Mouse (Mus musculus) liver, embryonic 11.5 days (tissue): ENCODE measurements at regions not wholly inside any gene's neighbourhood (a gene's known extent, or its start where the extent isn't known, plus 50 kb on each side); places are given as distances from the start of the nearest gene placed in this dataset.

Experiments used
- ATAC-seq: fragments of 200-750 bp; cut with Nextera tagmentation; replicated peaks from 2 replicates; pipeline ENCODE4 v1.8.0; 2017; ENCODE audit warnings: moderate number of reproducible peaks, mild to moderate bottlenecking, moderate TSS enrichment, moderate library complexity; ENCODE audit not compliant: low FRiP score
- DNase-seq: peaks from one replicate; pipeline ENCODE4 v3.0.0-alpha.2; 2017; ENCODE audit warnings: low spot score
- H3K27ac ChIP-seq: fragments of 300-500 bp; sonication (generic); 2 replicates; pipeline ENCODE4 v1.5.1; 2014; ENCODE audit warnings: mild to moderate bottlenecking, low read depth, low read length, control low read depth
- H3K27me3 ChIP-seq: fragments of 300-500 bp; sonication (generic); replicated peaks from 2 replicates; pipeline ENCODE4 v1.6.1; 2014; ENCODE audit warnings: low read length, mixed read lengths; ENCODE audit not compliant: control insufficient read depth, insufficient read depth
- H3K36me3 ChIP-seq: fragments of 300-500 bp; sonication (generic); 2 replicates; pipeline ENCODE4 v1.6.1; 2014; ENCODE audit warnings: mild to moderate bottlenecking, low read length, moderate library complexity, mixed read lengths; ENCODE audit not compliant: control insufficient read depth, insufficient read depth
- H3K4me1 ChIP-seq: fragments of 300-500 bp; sonication (generic); replicated peaks from 2 replicates; pipeline ENCODE4 v1.6.1; 2014; ENCODE audit warnings: low read length, mixed read lengths; ENCODE audit not compliant: control insufficient read depth, insufficient read depth
- H3K4me2 ChIP-seq: fragments of 300-500 bp; sonication (generic); 2 replicates; pipeline ENCODE4 v1.6.1; 2014; ENCODE audit warnings: mild to moderate bottlenecking, control low read depth, moderate library complexity
- H3K4me3 ChIP-seq: fragments of 300-500 bp; sonication (generic); 2 replicates; pipeline ENCODE4 v1.5.1; 2014; ENCODE audit warnings: low read depth, low read length, control low read depth
- H3K9ac ChIP-seq: fragments of 300-500 bp; sonication (generic); 2 replicates; pipeline ENCODE4 v1.6.1; 2014; ENCODE audit warnings: low read depth, low read length, control low read depth
- H3K9me3 ChIP-seq: fragments of 300-500 bp; sonication (generic); 2 replicates; pipeline ENCODE4 v1.6.1; 2016; ENCODE audit warnings: low read length, inconsistent platforms, mixed read lengths; ENCODE audit not compliant: control insufficient read depth
- WGBS: fragments of 180-500 bp; shearing (Covaris S2); extraction: QIAGEN DNeasy Blood & Tissue Kit; methylation state at CpG from one replicate; pipeline ENCODE4 v1.1.7; 2014; 5-methylcytosine and 5-hydroxymethylcytosine counted together

GRCm38 (mm10) chr11:113142816-113143215 is 360.8 kb downstream of the Sox9 start:
- DNase-seq (no peak), ATAC-seq (no peak)
- H3K4me3 ChIP-seq, result no peak overlapping the region
- H3K36me3 ChIP-seq, result no peaks in the 10 kb centered on the region
- no peaks in the 10 kb centered on the region for H3K9me3 ChIP-seq
- H3K27ac ChIP-seq, result no peak overlapping the region
- WGBS, result 32% methylated on average over 1 of the region's 1 CpGs
- H3K27me3 ChIP-seq, result no peaks in the 10 kb centered on the region
- H3K4me2 ChIP-seq, result no peak overlapping the region
- peaks cover 9% of the 10 kb centered on the region for H3K4me1 ChIP-seq
- no peak overlapping the region for H3K9ac ChIP-seq

- no peaks in the 10 kb centered on the region for H3K9me3 ChIP-seq
- H3K36me3 ChIP-seq, result no peaks in the 10 kb centered on the region
- 44% methylated on average over 14 of the region's 14 CpGs for WGBS
- H3K27me3 ChIP-seq, result no peaks in the 10 kb centered on the region
- H3K4me3 ChIP-seq, result no peak overlapping the region
- no peak overlapping the region for H3K4me2 ChIP-seq
- no peak overlapping the region for H3K27ac ChIP-seq
- H3K4me1 ChIP-seq, result peaks cover 9% of the 10 kb centered on the region
- DNase-seq, result peak; percentile 45
- no peak overlapping the region for H3K9ac ChIP-seq
- ATAC-seq, result no peak
Measured at GRCm38 (mm10) chr11:113143839-113144627, 362.0 kb downstream of the Sox9 start.

DNA sequence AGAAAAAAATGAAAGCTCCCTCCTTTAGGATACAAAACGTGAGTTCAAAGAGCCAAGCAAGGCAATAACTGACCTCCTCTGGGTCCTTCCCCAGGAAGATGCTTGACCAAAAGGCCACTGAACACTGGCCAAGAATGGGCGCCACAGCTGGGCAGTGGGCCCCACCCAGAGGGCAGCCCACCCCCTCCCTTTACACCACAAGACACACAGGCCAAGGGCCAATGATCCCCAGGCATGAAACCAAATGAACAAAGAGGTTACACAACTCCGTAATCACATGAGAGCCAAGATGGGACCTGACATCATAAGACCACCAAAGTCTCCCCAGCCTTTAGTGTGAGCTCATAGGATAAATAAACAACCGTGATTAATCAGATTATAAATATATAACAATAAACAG is 363.7 kb downstream of the Sox9 start:
- H3K36me3 ChIP-seq, result no peaks in the 10 kb centered on the region
- no peak overlapping the region for H3K9ac ChIP-seq
- ATAC-seq (no peak), DNase-seq (no peak)
- H3K4me1 ChIP-seq, result peaks cover 9% of the 10 kb centered on the region
- WGBS, result 89% methylated on average over 4 of the region's 4 CpGs
- no peak overlapping the region for H3K27ac ChIP-seq
- H3K4me3 ChIP-seq, result no peak overlapping the region
- no peaks in the 10 kb centered on the region for H3K27me3 ChIP-seq
- no peaks in the 10 kb centered on the region for H3K9me3 ChIP-seq
- H3K4me2 ChIP-seq, result no peak overlapping the region

GRCm38 (mm10) chr11:113146762-113147161 is 364.7 kb downstream of the Sox9 start:
- no peak overlapping the region for H3K27ac ChIP-seq
- peaks cover 9% of the 10 kb centered on the region for H3K4me1 ChIP-seq
- H3K9me3 ChIP-seq, result no peaks in the 10 kb centered on the region
- no peaks in the 10 kb centered on the region for H3K36me3 ChIP-seq
- no peak overlapping the region for H3K4me3 ChIP-seq
- H3K4me2 ChIP-seq, result no peak overlapping the region
- WGBS, result 90% methylated on average over 8 of the region's 8 CpGs
- DNase-seq (no peak), ATAC-seq (no peak)
- no peak overlapping the region for H3K9ac ChIP-seq
- no peaks in the 10 kb centered on the region for H3K27me3 ChIP-seq

DNA sequence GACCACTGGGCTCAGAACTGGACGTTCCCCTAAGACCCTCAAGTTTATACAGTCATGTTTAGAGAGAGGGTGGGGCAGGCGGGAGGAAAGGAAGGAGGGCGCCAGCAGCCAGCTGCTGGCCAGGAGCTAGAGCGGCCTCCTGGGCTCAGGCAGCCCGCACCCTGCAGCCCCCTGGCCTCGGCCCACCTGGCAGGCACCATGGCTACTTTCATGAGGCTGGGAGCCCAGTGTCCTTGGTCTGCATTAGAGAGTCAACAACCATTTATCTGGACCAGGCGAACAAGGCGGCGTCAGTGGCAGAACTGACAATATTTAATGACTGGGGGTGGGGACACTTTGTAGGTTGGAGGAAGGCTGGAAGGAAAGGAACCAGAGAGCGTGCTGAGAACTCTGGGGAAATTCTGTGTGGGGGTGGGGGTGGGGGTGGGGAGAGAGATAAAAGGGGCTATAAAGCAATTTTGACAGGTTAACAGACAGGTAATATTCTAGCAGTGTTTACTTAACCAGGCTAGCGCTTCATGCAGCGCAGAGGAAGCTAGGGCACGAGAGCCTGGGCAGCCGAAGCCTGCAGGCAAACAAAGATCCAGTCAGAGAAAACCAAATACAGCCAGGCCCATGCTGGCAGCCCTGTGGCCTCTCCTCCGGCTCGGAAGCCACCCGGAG is 365.6 kb downstream of the Sox9 start:
- peak overlapping the region; percentile 13; the same call in 1 of the 2 replicates for H3K4me2 ChIP-seq
- H3K9me3 ChIP-seq, result no peaks in the 10 kb centered on the region
- H3K27me3 ChIP-seq, result no peaks in the 10 kb centered on the region
- H3K9ac ChIP-seq, result no peak overlapping the region
- H3K27ac ChIP-seq, result no peak overlapping the region
- DNase-seq (no peak), ATAC-seq (no peak)
- no peak overlapping the region for H3K4me3 ChIP-seq
- no peaks in the 10 kb centered on the region for H3K36me3 ChIP-seq
- 62% methylated on average over 17 of the region's 17 CpGs for WGBS
- peaks cover 9% of the 10 kb centered on the region for H3K4me1 ChIP-seq

- DNase-seq (no peak), ATAC-seq (no peak)
- no peaks in the 10 kb centered on the region for H3K36me3 ChIP-seq
- peak overlapping the region; percentile 13; the same call in 1 of the 2 replicates for H3K4me2 ChIP-seq
- 76% methylated on average over 9 of the region's 9 CpGs for WGBS
- H3K27ac ChIP-seq, result no peak overlapping the region
- H3K4me1 ChIP-seq, result peaks cover 6% of the 10 kb centered on the region
- no peak overlapping the region for H3K9ac ChIP-seq
- no peaks in the 10 kb centered on the region for H3K27me3 ChIP-seq
- H3K4me3 ChIP-seq, result no peak overlapping the region
- H3K9me3 ChIP-seq, result no peaks in the 10 kb centered on the region
Measured at GRCm38 (mm10) chr11:113148198-113148537, 366.1 kb downstream of the Sox9 start.

DNA sequence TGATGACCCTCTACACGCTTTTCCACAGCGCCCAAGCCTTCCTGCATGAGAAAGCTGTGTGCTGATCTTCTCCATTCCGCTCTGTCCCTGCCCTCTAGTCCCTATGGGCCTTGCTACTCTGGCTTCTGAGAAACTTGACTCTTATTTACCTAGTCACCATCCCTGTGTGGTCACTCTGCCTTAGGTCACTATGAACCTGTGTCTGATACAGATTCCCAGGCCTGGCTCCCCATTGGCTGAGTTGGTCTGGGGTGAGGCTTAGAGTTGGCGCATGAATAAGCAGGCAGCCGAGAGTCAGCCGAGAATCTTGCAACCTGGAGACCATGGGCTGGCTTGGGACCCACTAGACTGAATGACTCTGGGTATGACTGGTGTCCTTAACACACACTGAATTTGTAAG is 373.5 kb downstream of the Sox9 start:
- Histone ChIP-seq H3K27me3 (no peaks in the 10 kb centered on the region), H3K4me2 (no peak overlapping the region), H3K9me3 (no peaks in the 10 kb centered on the region), H3K4me1 (no peaks in the 10 kb centered on the region), H3K27ac (no peak overlapping the region), H3K4me3 (no peak overlapping the region), H3K36me3 (no peaks in the 10 kb centered on the region), H3K9ac (no peak overlapping the region)
- WGBS, result 87% methylated on average over 6 of the region's 6 CpGs
- ATAC-seq, result no peak
- DNase-seq, result no peak

- Histone ChIP-seq H3K9ac (no peak overlapping the region), H3K36me3 (no peaks in the 10 kb centered on the region), H3K27ac (no peak overlapping the region), H3K4me1 (peaks cover 19% of the 10 kb centered on the region), H3K27me3 (no peaks in the 10 kb centered on the region), H3K9me3 (no peaks in the 10 kb centered on the region), H3K4me3 (no peak overlapping the region), H3K4me2 (no peak overlapping the region)
- DNase-seq (no peak), ATAC-seq (peak; percentile 22; the same call in 1 of the 2 replicates)
- WGBS, result 37% methylated on average over 3 of the region's 3 CpGs
Measured at GRCm38 (mm10) chr11:113163941-113164340, 381.9 kb downstream of the Sox9 start.

DNA sequence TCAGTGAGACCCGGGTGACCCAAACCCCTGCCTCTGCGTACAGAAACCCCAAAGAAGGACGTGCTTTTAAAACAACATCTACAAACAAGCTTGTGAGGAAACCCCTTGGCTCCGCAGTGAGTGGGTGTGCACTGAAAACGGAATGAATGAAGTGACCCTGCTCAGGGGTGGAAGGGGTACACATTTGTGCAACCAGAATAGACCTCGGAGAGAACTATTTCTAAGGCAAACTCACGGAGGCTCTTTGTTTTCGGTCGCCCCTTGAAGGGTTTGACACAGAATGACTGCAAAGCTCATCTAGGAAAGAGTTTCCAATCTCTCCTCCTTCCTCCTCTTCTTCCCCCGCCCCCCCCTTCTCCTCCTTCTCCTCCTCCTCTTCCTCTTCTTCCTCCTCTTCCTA is 382.5 kb downstream of the Sox9 start:
- Histone ChIP-seq H3K9me3 (no peaks in the 10 kb centered on the region), H3K4me3 (no peak overlapping the region), H3K4me1 (peaks cover 19% of the 10 kb centered on the region), H3K27me3 (no peaks in the 10 kb centered on the region), H3K9ac (no peak overlapping the region), H3K27ac (no peak overlapping the region), H3K36me3 (no peaks in the 10 kb centered on the region), H3K4me2 (peak overlapping the region; percentile 54; the same call in 1 of the 2 replicates)
- ATAC-seq (no peak), DNase-seq (no peak)
- WGBS, result 20% methylated on average over 10 of the region's 10 CpGs
